Mouse (Mus musculus) heart, adult 9 months (tissue): Measurements from ENCODE around the gene Tnfrsf8.
A peak's percentile ranks its signal among the peaks of the same experiment; 100 is the strongest.

Source experiments
- DNase-seq, 2 experiments: peaks; one replicate each; pipeline ENCODE4 v3.0.0; 2022; ENCODE audit warnings: low spot score in 2 of 2

Gene Tnfrsf8

DNA sequence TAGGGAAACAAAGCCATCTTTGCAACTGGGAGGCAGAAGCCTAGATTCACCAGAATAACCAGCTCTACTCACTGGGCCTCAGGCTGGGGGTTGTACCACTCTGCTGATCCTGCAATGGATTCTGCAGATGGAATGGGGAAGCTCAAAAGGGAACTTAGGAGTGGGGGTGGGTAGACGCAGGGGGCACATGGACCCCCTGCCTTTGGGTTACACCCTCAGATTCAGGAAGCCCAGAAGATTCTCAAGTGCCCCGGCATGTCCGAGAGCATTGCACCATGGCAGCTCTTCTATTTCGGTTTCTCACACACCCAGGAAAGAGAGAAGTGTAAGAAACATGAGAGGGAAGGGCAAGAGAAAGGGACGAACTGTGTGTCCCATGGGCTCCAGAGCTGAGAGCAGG is 44.8 kb downstream of the Tnfrsf8 start:
- peak; percentile 26 to 62 for DNase-seq

DNA sequence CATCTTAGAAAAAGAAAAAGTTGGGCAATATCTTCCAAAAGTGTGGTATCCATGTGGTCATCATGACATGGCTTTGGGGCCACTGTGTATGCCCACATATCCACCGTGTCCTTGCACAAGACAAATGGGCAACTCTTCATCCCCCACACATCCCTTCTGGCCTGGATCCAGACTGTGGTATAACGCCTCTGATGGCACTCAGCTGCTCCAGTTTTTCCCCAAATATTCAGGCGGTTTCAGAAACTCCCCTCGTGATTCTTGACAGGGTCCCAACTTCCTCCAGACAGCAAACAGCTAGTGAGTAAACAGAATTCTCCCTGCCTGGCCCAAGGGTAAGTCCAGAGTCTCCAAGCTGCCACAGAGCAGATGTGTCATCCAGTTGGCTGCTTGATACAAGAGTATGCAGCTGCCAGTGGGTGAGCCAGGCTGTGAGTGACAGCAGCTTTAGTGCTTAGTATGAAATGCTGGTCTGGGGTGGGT is 47.3 kb downstream of the Tnfrsf8 start:
- peak in 1 of 2 experiments; percentile 24 for DNase-seq

DNA sequence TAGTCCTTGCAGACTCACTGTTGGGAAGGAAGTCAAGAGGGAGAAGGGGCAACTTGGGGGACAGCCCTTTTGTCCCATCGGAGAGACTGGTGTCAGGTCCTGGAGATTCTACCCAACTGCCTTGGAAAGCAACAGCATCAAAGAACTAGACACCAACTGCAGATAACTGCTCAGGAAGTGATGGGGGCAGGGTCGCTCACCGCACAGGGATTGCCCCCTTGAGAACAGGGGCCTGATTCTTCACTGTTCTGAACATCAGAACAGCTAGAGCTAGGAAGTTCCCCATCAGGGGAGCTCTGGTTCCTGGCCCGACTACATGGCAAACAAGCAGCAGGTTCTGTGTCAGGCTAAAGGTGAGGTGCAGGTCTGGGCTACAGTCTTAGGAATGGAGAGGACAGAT is 48.5 kb downstream of the Tnfrsf8 start:
- no peak for DNase-seq

DNA sequence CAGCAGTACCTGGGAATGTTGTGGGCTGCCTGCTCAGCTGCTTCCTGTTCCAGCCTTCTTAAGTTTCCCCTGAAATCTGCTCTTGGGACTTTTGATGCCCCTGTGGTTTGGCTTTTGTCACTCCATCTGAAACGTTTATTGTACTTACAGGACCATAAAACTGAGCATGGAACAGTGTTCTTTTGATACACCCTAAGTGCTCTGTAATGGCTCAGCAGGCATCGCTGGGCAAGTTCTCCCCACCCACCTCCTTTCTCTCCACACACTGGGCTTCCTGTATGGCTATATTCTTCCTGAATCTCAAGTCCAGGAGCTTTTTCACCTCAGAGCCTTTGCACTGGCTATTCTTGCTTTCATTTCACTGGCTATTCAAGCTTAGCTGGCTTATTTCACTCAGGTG is 50.2 kb downstream of the Tnfrsf8 start:
- DNase-seq, result no peak

GRCm38 (mm10) chr4:145263583-145263982 is 51.4 kb downstream of the Tnfrsf8 start:
- no peak for DNase-seq

DNA sequence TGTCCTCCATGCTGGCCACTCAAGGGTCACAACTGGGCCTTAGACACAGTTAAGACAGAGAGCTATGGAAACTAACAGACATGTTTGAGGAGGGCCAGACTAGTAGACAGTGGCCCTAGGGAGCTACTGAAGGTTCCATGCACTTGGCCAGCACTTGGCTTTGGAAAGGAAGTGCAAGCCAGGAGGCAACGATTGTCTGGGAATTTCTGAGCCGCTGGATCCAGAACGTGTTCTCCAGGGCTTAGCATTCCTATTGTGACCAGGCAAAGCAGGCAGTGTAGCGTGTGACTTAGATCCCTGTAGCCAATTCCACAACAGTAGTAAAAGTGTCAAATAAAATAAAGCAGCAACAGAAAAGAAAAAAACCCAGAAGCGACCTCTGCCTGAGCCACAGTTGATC is 54.2 kb downstream of the Tnfrsf8 start:
- peak in 1 of 2 experiments; percentile 41 for DNase-seq

- no peak for DNase-seq
Measured at GRCm38 (mm10) chr4:145257751-145258434, 57.1 kb downstream of the Tnfrsf8 start.

DNA sequence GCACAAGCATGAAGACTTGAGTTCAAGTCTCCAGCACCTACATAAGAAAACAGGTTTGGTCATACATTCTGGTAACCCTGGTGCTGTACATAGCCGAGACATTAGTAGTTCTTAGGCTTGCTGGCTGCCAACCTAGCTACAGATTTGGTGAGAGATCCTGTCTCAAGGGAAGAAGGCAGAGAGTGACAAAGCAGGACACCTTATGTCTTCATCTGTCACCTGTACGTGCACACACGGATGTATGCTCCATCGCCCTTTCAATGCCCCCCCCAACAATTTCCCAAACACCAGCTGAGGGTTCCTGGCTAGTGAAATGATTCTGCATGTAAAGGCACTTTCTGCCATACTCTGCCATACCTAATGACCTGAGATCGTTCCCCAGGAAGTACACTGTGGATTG is 58.8 kb downstream of the Tnfrsf8 start:
- DNase-seq, result no peak

- DNase-seq, result peak; percentile 43 to 48
Measured at GRCm38 (mm10) chr4:145254418-145254817, 60.5 kb downstream of the Tnfrsf8 start.

DNA sequence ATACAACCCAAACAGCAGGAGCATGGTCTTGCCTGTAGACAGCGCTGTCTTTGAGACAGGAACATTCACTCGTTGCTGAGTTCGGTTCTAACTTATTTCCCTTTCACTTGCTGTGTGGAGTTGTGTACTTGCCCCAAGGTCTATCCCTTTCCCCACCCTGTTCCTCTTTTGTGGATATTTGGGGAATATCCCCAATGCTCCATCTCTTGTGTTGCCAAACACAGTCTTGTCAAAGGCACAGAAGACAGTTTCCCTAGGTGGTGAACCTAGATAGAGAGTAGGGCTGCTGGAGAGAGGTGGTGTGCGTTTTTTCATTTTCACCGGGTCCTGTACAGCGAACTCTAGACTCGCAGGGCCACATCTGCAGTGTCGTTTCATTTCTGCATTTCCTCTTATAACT is 62.4 kb downstream of the Tnfrsf8 start:
- no peak for DNase-seq

- no peak for DNase-seq
Measured at GRCm38 (mm10) chr4:145251546-145251945, 63.4 kb downstream of the Tnfrsf8 start.

DNA sequence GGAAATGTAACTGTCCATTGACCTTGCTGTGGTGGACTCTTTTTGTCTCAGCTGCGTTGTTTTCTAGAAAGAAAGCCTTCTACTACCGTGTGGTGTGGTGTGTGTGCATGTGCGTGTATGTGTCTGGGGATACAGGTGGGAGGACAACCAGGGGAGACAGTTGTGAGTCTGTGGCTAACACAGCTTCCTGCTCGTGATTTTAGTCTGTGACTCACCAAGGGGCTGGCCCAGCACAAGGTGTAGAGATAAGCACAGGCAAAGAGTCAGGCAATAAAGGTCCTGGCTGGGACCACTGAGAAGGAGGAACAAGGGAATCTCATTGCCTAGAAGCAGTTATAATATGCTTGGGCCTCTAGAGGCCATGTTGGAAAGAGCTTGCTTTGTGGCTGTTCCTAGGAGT is 65.0 kb downstream of the Tnfrsf8 start:
- no peak for DNase-seq

DNA sequence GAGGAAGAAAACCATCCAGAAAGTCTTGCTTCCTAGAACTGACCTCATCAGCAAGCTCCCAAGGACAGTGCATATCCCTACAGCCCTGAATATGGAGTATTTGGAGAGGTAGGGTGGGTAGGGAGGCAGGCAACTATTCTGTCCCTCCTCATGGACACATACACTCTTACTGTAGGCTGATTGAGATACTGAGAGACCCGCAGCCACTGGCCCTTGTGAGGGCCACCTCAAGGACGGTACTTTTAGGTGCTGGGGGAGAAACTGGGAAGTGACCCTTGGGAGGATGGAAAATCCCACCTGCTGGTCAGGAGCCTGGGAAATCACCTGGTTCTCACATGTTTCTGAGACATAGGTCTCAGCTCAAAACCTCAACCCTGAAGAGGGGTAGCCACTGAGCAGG is 67.4 kb downstream of the Tnfrsf8 start:
- DNase-seq, result no peak

GRCm38 (mm10) chr4:145246173-145247011 is 68.6 kb downstream of the Tnfrsf8 start, which contains the start of gene Tnfrsf1b:
Gene Tnfrsf1b (minus strand): TSS chr4:145246870.
- peak; percentile 77 to 89 for DNase-seq

- DNase-seq, result no peak
Measured at GRCm38 (mm10) chr4:145245581-145245980, 69.4 kb downstream of the Tnfrsf8 start.

- DNase-seq, result no peak
Measured at GRCm38 (mm10) chr4:145244676-145245075, 70.3 kb downstream of the Tnfrsf8 start.

DNA sequence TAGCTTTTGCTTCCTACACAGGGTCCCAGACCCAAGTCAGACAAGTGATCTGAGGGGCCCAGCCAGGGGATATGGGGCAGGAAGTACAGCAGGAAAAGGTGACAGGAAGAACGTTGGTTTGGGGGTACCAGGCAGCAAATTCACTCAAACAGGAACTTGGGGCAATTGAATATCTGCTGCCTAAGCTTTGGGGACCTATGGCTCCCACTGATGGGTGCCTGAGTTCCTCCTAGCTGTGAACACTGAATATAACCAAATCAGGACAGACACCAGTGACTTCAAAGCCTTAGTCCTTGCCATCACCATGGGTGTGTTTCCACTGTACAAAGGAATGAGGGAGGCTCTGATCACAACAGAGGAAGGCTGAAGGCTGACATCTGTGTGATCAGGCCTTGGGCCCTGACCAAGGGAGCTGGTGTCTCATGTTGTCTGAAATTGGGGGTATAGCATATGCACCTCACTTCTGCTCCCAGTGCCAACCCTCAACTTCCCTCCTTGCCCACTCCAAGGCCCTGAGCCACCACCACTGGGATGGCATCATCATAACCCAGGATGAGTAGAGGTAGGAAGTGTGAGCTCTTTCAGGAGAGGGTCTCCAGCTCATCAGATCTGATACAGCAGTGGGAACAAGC is 72.1 kb downstream of the Tnfrsf8 start:
- no peak for DNase-seq

- peak; percentile 77 to 86 for DNase-seq
Measured at GRCm38 (mm10) chr4:145240723-145241231, 74.2 kb downstream of the Tnfrsf8 start.

DNA sequence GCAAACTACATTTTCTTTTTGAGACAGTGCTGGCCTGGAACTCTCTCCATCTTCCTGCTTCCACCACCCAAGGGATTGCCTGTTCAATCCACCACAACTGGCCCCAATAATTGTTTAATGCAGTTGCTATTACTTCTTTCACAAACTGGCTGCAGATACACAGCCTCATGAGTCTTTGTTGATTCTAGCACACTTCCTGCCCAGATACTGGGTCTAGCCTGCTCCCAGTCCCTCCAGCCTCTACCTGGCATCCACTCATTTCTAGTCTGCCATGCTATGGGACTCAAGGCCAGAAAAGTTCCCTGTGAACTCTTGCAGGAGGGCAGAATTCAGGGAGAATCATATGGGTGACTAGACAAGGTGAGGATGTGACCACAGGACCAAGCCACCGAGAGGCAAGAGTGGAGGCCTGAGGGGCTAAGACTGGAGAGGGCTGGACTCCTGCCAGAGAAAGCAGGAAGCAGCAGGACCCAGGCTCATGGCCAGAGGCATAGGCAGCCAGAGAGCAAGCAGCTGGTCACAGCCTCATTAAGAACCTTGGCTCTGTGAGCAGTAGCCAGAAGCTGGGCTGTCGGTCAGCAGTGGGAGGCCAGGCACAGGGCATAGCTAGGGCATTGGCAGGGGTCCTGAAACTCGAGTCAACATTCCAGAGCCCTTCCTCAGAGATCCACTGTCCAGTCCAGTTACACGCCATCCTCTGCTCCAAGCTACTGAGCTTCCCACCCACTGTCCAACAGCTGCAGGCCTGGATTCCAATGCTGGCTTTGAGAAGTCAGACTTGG is 75.7 kb downstream of the Tnfrsf8 start:
- DNase-seq, result peak; percentile 90 to 91

DNA sequence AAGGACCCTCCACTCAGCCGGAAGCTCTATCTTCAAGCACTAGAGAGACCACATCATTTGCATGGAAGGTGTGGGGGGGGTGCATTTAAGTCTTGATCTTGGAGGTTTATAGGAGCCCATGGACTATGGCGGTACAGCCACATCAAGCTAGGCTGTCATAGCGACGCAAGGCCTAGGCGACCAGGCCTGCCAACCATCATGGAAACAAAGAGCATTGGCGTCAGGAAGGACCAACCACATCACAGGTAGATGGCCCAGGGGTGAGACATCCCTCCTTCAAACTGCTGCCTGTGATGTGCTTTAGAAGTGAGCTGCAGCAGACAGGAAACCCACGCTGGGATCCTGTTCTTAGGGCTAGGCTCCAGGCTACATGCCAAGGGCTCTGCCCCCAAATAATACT is 78.9 kb downstream of the Tnfrsf8 start:
- DNase-seq, result no peak

- peak; percentile 75 to 82 for DNase-seq
Measured at GRCm38 (mm10) chr4:145233487-145234228, 81.3 kb downstream of the Tnfrsf8 start.
